Mouse (Mus musculus): ENCODE measurements at regions not wholly inside any gene's neighbourhood (a gene's known extent, or its start where the extent isn't known, plus 50 kb on each side); places are given as distances from the start of the nearest gene placed in this dataset.

DNA sequence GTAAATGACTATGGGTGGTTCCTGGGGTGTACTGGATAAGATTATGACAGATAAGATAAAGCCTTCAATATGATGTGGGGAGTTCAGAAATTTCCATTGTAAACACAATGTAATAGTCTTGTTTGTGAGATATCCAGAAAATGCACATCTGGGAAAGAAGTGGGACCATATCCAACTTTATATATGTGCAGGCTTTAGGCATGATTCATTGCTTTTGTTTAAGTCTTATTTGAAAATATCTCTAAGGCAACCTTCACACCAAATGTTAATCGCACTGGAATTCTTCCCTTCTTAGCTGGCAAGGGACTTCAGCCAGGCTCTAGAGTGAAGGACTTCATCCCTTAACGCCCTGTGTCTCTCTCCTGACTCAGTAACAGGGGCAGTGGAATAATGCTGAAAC is 250.3 kb downstream of the Hs3st3b1 start:
- Histone ChIP-seq H3K27ac (ENCODE audit: insufficient read depth, low read length) (no peak overlapping the region), H3K27me3 (ENCODE audit: control insufficient read depth, insufficient read depth, low read length) (no peaks in the 10 kb centered on the region), H3K4me1 (ENCODE audit: control insufficient read depth, insufficient read depth, insufficient read length) (no peaks in the 10 kb centered on the region), H3K4me3 (ENCODE audit: extremely low read depth, insufficient read depth, insufficient read length) (no peak overlapping the region), H3K36me3 (ENCODE audit: control insufficient read depth, insufficient read depth, low read length) (no peaks in the 10 kb centered on the region)
- TF ChIP-seq POLR2A (IDR thresholded peaks at IDR 0.05; ENCODE audit: low read depth, low read length) = no peak
- TF ChIP-seq CTCF (IDR thresholded peaks at IDR 0.05; ENCODE audit: extremely low read depth, insufficient read depth, insufficient read length, insufficient replicate concordance) = no peak
- no peak for DNase-seq (ENCODE audit: low read depth in 1 of 2, low spot score in 2 of 2)
- 76% methylated on average over 2 of the region's 2 CpGs for WGBS

DNA sequence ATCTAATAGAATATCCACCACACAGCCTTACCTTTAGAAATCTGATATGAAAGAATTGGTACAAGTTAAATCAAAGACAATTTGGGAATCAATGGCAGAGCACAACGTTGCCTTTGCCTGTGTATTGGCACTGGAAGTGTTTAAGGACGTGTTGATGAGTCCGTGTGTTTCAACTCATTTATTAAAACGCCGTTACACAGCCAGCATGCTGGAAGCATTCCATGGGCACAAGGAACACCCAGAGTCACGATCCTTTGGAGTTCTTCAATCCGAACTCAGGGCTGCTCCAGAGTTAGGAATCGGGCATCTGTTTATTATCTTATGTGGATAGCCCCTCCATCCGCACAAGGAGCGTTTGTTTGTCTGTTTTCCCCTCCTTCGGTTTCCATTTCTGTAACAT is 244.2 kb downstream of the Hs3st3b1 start:
- 87% methylated on average over 11 of the region's 11 CpGs for WGBS
- Histone ChIP-seq H3K27me3 (ENCODE audit: control insufficient read depth, insufficient read depth, low read length) (no peaks in the 10 kb centered on the region), H3K27ac (ENCODE audit: insufficient read depth, low read length) (no peak overlapping the region), H3K4me3 (ENCODE audit: extremely low read depth, insufficient read depth, insufficient read length) (no peak overlapping the region), H3K36me3 (ENCODE audit: control insufficient read depth, insufficient read depth, low read length) (no peaks in the 10 kb centered on the region), H3K4me1 (ENCODE audit: control insufficient read depth, insufficient read depth, insufficient read length) (no peaks in the 10 kb centered on the region)
- no peak for TF ChIP-seq POLR2A (IDR thresholded peaks at IDR 0.05; ENCODE audit: low read depth, low read length)
- no peak for TF ChIP-seq CTCF (IDR thresholded peaks at IDR 0.05; ENCODE audit: extremely low read depth, insufficient read depth, insufficient read length, insufficient replicate concordance)
- no peak for DNase-seq (ENCODE audit: low read depth in 1 of 2, low spot score in 2 of 2)

DNA sequence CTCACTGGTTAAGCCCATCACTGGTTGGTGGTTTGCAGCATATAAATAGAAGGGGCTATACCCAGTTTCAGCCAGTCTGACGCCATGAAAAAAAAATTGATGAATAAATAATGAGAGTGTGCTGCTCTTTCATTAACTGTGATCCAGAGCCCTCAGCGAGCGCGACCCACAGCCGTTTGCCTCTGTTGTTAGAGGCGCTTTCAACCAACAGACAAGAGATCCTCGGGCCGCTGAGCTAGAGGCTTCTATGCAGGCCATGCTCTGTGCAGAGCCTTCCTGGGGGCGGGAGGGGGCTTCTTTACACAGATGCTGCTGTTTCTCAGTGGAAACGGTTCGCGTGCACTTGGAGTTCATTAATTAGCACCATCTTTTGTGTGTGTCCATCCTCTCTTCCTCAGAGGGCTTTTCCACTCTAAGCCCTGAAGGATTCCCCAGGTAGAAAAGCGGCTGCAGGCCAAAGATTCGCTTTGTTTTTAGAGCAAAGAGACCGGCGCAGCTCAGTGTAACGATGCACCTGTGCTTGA is 243.6 kb downstream of the Hs3st3b1 start:
- H3K36me3 ChIP-seq (ENCODE audit: control insufficient read depth, insufficient read depth, low read length) = no peaks in the 10 kb centered on the region
- no peak for DNase-seq (ENCODE audit: low read depth in 1 of 2, low spot score in 2 of 2)
- TF ChIP-seq POLR2A (IDR thresholded peaks at IDR 0.05; ENCODE audit: low read depth, low read length) (no peak), CTCF (IDR thresholded peaks at IDR 0.05; ENCODE audit: extremely low read depth, insufficient read depth, insufficient read length, insufficient replicate concordance) (no peak)
- 91% methylated on average over 17 of the region's 17 CpGs for WGBS
- H3K27me3 ChIP-seq (ENCODE audit: control insufficient read depth, insufficient read depth, low read length) = no peaks in the 10 kb centered on the region
- no peak overlapping the region for H3K27ac ChIP-seq (ENCODE audit: insufficient read depth, low read length)
- no peak overlapping the region for H3K4me3 ChIP-seq (ENCODE audit: extremely low read depth, insufficient read depth, insufficient read length)
- no peaks in the 10 kb centered on the region for H3K4me1 ChIP-seq (ENCODE audit: control insufficient read depth, insufficient read depth, insufficient read length)

DNA sequence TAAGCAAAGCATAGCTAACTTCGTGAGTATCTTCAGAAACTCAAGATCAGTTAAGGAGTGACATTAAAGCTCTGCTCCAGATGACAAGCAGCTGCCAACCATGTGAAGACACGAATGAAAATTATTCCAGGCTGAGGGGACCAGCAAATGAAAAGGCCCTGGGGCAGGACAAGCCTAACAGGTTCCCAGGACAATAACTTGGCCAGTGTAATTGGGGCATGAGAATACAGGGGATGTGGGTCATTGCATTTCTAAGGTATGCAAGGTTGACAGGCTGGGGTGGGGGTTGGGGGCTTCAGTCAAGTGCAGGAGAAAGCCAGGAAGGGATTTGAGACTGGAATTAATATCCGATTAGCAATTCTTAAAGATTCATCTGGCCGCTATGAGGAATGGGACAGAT is 242.6 kb downstream of the Hs3st3b1 start:
- Histone ChIP-seq H3K36me3 (ENCODE audit: control insufficient read depth, insufficient read depth, low read length) (no peaks in the 10 kb centered on the region), H3K4me3 (ENCODE audit: extremely low read depth, insufficient read depth, insufficient read length) (no peak overlapping the region), H3K4me1 (ENCODE audit: control insufficient read depth, insufficient read depth, insufficient read length) (no peaks in the 10 kb centered on the region), H3K27ac (ENCODE audit: insufficient read depth, low read length) (no peak overlapping the region), H3K27me3 (ENCODE audit: control insufficient read depth, insufficient read depth, low read length) (no peaks in the 10 kb centered on the region)
- TF ChIP-seq CTCF (IDR thresholded peaks at IDR 0.05; ENCODE audit: extremely low read depth, insufficient read depth, insufficient read length, insufficient replicate concordance) (no peak), POLR2A (IDR thresholded peaks at IDR 0.05; ENCODE audit: low read depth, low read length) (no peak)
- 87% methylated on average over 4 of the region's 4 CpGs for WGBS
- no peak for DNase-seq (ENCODE audit: low read depth in 1 of 2, low spot score in 2 of 2)

DNA sequence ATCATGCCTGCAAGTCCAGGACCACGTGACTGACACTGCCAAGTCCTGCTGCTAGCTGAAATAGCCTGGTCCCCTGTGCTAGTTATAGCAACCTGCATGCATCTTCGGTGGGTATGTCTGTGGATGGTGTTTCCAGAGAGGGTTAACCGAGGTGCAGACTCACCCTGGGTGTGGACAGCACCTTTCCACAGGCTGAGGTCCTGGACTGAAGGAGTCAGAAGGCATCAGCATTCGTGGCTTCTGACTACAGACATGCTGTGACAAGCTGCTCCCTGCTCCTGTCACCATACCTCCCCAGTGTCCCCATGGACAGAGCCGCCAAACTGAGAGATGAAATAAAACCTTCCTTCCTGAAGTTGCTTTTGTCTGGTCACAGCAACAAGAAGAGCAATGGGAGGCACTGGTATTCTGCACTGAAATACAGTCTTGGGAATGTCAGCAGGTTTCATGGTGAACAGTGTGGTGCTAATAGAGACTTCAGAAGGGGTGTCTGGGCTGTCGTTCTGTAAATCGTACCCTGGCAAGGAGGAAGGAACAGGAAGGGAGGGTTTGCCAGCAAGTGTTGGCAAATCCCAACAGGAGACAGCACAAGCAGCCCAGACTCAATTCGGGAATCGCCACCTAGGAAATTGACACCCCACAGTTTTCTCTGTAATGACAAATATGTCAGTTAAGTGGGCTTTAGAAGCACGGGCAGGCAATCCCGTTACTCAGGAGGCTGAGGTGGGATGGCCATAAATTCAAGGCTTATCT is 237.7 kb downstream of the Hs3st3b1 start:
- H3K4me3 ChIP-seq (ENCODE audit: extremely low read depth, insufficient read depth, insufficient read length) = no peak overlapping the region
- TF ChIP-seq CTCF (IDR thresholded peaks at IDR 0.05; ENCODE audit: extremely low read depth, insufficient read depth, insufficient read length, insufficient replicate concordance) (no peak), POLR2A (IDR thresholded peaks at IDR 0.05; ENCODE audit: low read depth, low read length) (no peak)

DNA sequence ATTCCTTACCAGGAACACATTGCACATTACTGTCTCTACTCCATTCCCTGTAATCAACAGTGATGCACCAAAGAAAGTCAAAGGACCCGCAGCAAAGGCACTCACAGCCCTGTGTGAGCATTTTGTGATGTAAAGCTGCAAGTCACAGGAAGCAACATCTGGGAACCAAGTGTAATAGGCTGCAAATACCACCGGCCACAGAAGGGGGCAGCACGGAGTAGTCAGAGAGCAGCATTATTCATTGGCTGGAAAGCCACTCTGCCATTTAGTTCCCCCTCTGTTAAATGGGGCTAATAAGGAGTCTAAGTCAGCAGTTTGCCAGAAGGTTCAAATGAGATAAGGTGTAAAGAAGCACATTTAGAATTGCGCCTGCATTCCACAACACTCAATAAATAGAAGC is 231.0 kb downstream of the Hs3st3b1 start:
- DNase-seq (ENCODE audit: low read depth in 1 of 2, low spot score in 2 of 2) = no peak
- no peak overlapping the region for H3K27ac ChIP-seq (ENCODE audit: insufficient read depth, low read length)
- H3K4me3 ChIP-seq (ENCODE audit: extremely low read depth, insufficient read depth, insufficient read length) = no peak overlapping the region
- H3K4me1 ChIP-seq (ENCODE audit: control insufficient read depth, insufficient read depth, insufficient read length) = no peaks in the 10 kb centered on the region
- 53% methylated on average over 4 of the region's 4 CpGs for WGBS
- TF ChIP-seq POLR2A (IDR thresholded peaks at IDR 0.05; ENCODE audit: low read depth, low read length) = no peak
- TF ChIP-seq CTCF (IDR thresholded peaks at IDR 0.05; ENCODE audit: extremely low read depth, insufficient read depth, insufficient read length, insufficient replicate concordance) = no peak
- H3K27me3 ChIP-seq (ENCODE audit: control insufficient read depth, insufficient read depth, low read length) = no peaks in the 10 kb centered on the region
- H3K36me3 ChIP-seq (ENCODE audit: control insufficient read depth, insufficient read depth, low read length) = no peaks in the 10 kb centered on the region

More for the DNA sequence above, 237.7 kb downstream of the Hs3st3b1 start:
- Histone ChIP-seq H3K4me1 (ENCODE audit: control insufficient read depth, insufficient read depth, insufficient read length) (no peaks in the 10 kb centered on the region), H3K27me3 (ENCODE audit: control insufficient read depth, insufficient read depth, low read length) (no peaks in the 10 kb centered on the region), H3K27ac (ENCODE audit: insufficient read depth, low read length) (no peak overlapping the region), H3K36me3 (ENCODE audit: control insufficient read depth, insufficient read depth, low read length) (no peaks in the 10 kb centered on the region)
- DNase-seq (ENCODE audit: low read depth in 1 of 2, low spot score in 2 of 2) = no peak
- WGBS = 51% methylated on average over 11 of the region's 11 CpGs

DNA sequence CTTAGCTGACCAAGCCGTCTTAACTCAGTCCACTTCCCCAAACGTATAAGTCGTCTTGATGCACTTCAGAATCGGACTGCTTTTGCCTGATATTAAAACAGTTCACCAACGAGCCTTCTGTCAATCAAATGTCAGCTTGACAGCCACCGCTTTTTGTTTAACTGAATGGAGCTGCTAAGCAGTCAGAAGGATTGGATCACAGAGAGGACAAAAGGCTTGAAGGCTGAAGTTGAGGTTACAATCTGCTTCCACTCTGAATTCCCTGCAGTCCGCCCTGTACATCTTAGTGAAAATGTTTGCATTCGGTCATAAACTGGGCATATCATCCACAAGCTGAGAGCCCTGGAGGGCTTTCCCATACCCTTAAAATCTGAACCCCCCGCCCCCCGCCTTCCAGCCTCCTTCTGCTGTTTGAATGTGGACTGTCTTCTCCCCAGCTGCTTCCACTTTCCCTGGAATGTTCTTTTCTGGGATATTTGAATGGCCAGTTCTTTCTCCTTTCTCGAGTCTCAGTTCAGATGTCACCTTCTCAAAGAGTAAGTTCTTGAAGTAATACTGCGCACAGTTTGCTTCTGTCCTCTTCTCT is 217.0 kb downstream of the Hs3st3b1 start:
- Histone ChIP-seq H3K4me1 (ENCODE audit: control insufficient read depth, insufficient read depth, insufficient read length) (no peaks in the 10 kb centered on the region), H3K27ac (ENCODE audit: insufficient read depth, low read length) (no peak overlapping the region), H3K4me3 (ENCODE audit: extremely low read depth, insufficient read depth, insufficient read length) (no peak overlapping the region), H3K27me3 (ENCODE audit: control insufficient read depth, insufficient read depth, low read length) (no peaks in the 10 kb centered on the region), H3K36me3 (ENCODE audit: control insufficient read depth, insufficient read depth, low read length) (no peaks in the 10 kb centered on the region)
- TF ChIP-seq CTCF (IDR thresholded peaks at IDR 0.05; ENCODE audit: extremely low read depth, insufficient read depth, insufficient read length, insufficient replicate concordance) = no peak
- no peak for TF ChIP-seq POLR2A (IDR thresholded peaks at IDR 0.05; ENCODE audit: low read depth, low read length)
- DNase-seq (ENCODE audit: low read depth in 1 of 2, low spot score in 2 of 2) = no peak
- WGBS = 77% methylated on average over 12 of the region's 12 CpGs

Data from spleen, adult 2 months (tissue).